Mouse (Mus musculus): Measurements from ENCODE around the gene Golt1a. TPM values are rescaled to one million over a fixed set of nuclear protein-coding genes. Genes with fewer than 3 reads are reported as not detected.

The Golt1a gene
- polyA plus RNA-seq, 1 experiment from 2014 or later, result not detected

- 19% methylated on average over 6 of the region's 6 CpGs for WGBS
- DNase-seq (ENCODE audit: low spot score) (peak; percentile 84), ATAC-seq (replicated peaks; ENCODE audit: insufficient number of reproducible peaks, low FRiP score, low TSS enrichment, low read depth) (0 out of 2 replicates have a peak, but pooled peaks have one; percentile 53)
- Histone ChIP-seq H3K9ac (replicated peaks; ENCODE audit: low read length) (no peak overlapping the region), H3K4me2 (ENCODE audit: low read depth, low read length) (no peak overlapping the region), H3K36me3 (replicated peaks; ENCODE audit: control insufficient read depth, insufficient read depth, low read depth, low read length) (no peaks in the 10 kb centered on the region), H3K4me3 (ENCODE audit: low read depth, low read length) (no peak overlapping the region), H3K27ac (replicated peaks; ENCODE audit: low read depth, low read length) (no peak overlapping the region), H3K27me3 (ENCODE audit: control insufficient read depth, insufficient read depth, low read length) (no peaks in the 10 kb centered on the region), H3K9me3 (replicated peaks; ENCODE audit: control insufficient read depth, low read length) (no peaks in the 10 kb centered on the region), H3K4me1 (ENCODE audit: control insufficient read depth, insufficient read depth, low read length) (0 out of 2 replicates have a peak, but pooled peaks cover 3% of the 10 kb centered on the region)
Measured at GRCm38 (mm10) chr1:133307318-133307717, 2.3 kb upstream of the Golt1a start.

GRCm38 (mm10) chr1:133311240-133311639, 1.6 kb downstream of the Golt1a start:
- WGBS, result 50% methylated on average over 4 of the region's 4 CpGs
- no peak overlapping the region for H3K27ac ChIP-seq (replicated peaks; ENCODE audit: low read depth, low read length)

DNA sequence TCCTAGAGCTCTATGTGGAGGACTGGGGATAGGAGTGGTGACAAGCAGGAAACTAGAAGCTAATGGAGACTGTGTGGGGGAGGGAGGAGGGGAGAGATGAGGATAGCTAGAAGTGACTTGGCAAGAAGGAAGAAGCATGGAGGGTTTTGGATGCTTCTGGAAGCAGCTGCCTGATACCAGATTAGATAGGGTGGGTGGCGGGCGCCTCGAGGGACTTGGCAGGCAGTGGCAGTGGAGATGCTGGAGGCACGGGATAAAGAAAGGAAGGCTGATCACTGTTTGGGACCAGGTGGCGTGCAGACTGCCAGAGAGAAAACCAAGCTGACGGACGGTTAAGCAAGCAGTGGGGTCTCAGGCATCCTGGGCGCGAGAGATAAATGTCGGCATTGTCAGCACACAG, 2.3 kb downstream of the Golt1a start:
- 16% methylated on average over 10 of the region's 10 CpGs for WGBS
- Histone ChIP-seq H3K36me3 (replicated peaks; ENCODE audit: control insufficient read depth, insufficient read depth, low read depth, low read length) (no peaks in the 10 kb centered on the region), H3K9ac (replicated peaks; ENCODE audit: low read length) (no peak overlapping the region), H3K4me1 (ENCODE audit: control insufficient read depth, insufficient read depth, low read length) (0 out of 2 replicates have a peak, but pooled peaks cover 3% of the 10 kb centered on the region), H3K9me3 (replicated peaks; ENCODE audit: control insufficient read depth, low read length) (no peaks in the 10 kb centered on the region), H3K27me3 (ENCODE audit: control insufficient read depth, insufficient read depth, low read length) (no peaks in the 10 kb centered on the region), H3K4me3 (ENCODE audit: low read depth, low read length) (no peak overlapping the region), H3K4me2 (ENCODE audit: low read depth, low read length) (no peak overlapping the region; the same call in 1 of the 2 replicates), H3K27ac (replicated peaks; ENCODE audit: low read depth, low read length) (no peak overlapping the region)
- ATAC-seq (replicated peaks; ENCODE audit: insufficient number of reproducible peaks, low FRiP score, low TSS enrichment, low read depth) (no peak), DNase-seq (ENCODE audit: low spot score) (no peak)

More at GRCm38 (mm10) chr1:133311240-133311639, 1.6 kb downstream of the Golt1a start:
- H3K9me3 ChIP-seq (replicated peaks; ENCODE audit: control insufficient read depth, low read length), result no peaks in the 10 kb centered on the region
- no peak overlapping the region for H3K9ac ChIP-seq (replicated peaks; ENCODE audit: low read length)
- H3K4me2 ChIP-seq (ENCODE audit: low read depth, low read length), result no peak overlapping the region
- no peak for ATAC-seq (replicated peaks; ENCODE audit: insufficient number of reproducible peaks, low FRiP score, low TSS enrichment, low read depth)
- H3K27me3 ChIP-seq (ENCODE audit: control insufficient read depth, insufficient read depth, low read length), result no peaks in the 10 kb centered on the region
- DNase-seq (ENCODE audit: low spot score), result no peak
- H3K4me3 ChIP-seq (ENCODE audit: low read depth, low read length), result no peak overlapping the region
- no peaks in the 10 kb centered on the region for H3K36me3 ChIP-seq (replicated peaks; ENCODE audit: control insufficient read depth, insufficient read depth, low read depth, low read length)
- 0 out of 2 replicates have a peak, but pooled peaks cover 3% of the 10 kb centered on the region for H3K4me1 ChIP-seq (ENCODE audit: control insufficient read depth, insufficient read depth, low read length)

- H3K36me3 ChIP-seq (replicated peaks; ENCODE audit: control insufficient read depth, insufficient read depth, low read depth, low read length), result no peaks in the 10 kb centered on the region
- H3K27ac ChIP-seq (replicated peaks; ENCODE audit: low read depth, low read length), result no peak overlapping the region
- WGBS, result 14% methylated on average over 8 of the region's 8 CpGs
- no peak overlapping the region for H3K4me3 ChIP-seq (ENCODE audit: low read depth, low read length)
- no peaks in the 10 kb centered on the region for H3K27me3 ChIP-seq (ENCODE audit: control insufficient read depth, insufficient read depth, low read length)
- no peak overlapping the region for H3K4me2 ChIP-seq (ENCODE audit: low read depth, low read length)
- peak; percentile 71 for DNase-seq (ENCODE audit: low spot score)
- no peaks in the 10 kb centered on the region for H3K9me3 ChIP-seq (replicated peaks; ENCODE audit: control insufficient read depth, low read length)
- 0 out of 2 replicates have a peak, but pooled peaks have one; percentile 39 for ATAC-seq (replicated peaks; ENCODE audit: insufficient number of reproducible peaks, low FRiP score, low TSS enrichment, low read depth)
- H3K9ac ChIP-seq (replicated peaks; ENCODE audit: low read length), result no peak overlapping the region
- 0 out of 2 replicates have a peak, but pooled peaks cover 3% of the 10 kb centered on the region for H3K4me1 ChIP-seq (ENCODE audit: control insufficient read depth, insufficient read depth, low read length)
Measured at GRCm38 (mm10) chr1:133314364-133314763, 4.8 kb downstream of the Golt1a start.

DNA sequence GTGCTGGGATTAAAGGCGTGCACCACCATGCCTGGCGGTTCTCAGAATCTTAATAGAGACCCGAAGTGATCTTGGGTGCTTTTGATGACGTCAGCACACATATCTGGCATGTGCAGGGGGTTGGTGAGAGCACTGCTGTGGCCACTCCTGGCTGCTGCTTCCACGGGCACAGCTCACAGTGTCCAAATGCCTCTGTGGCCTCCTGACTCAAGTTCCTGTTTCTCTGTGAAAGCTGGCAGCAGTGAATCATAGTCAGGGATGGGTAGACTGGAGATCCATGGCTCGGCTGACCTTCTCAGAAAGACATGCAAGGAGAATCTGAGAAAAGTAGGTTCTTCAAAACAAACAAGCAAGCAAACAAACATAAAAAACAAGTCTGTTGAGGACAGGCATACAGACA, 6.2 kb downstream of the Golt1a start:
- Histone ChIP-seq H3K4me3 (ENCODE audit: low read depth, low read length) (no peak overlapping the region), H3K4me2 (ENCODE audit: low read depth, low read length) (no peak overlapping the region), H3K36me3 (replicated peaks; ENCODE audit: control insufficient read depth, insufficient read depth, low read depth, low read length) (no peaks in the 10 kb centered on the region), H3K4me1 (ENCODE audit: control insufficient read depth, insufficient read depth, low read length) (0 out of 2 replicates have a peak, but pooled peaks cover 3% of the 10 kb centered on the region), H3K9me3 (replicated peaks; ENCODE audit: control insufficient read depth, low read length) (no peaks in the 10 kb centered on the region), H3K27me3 (ENCODE audit: control insufficient read depth, insufficient read depth, low read length) (no peaks in the 10 kb centered on the region), H3K9ac (replicated peaks; ENCODE audit: low read length) (no peak overlapping the region), H3K27ac (replicated peaks; ENCODE audit: low read depth, low read length) (no peak overlapping the region)
- WGBS, result 85% methylated on average over 6 of the region's 6 CpGs
- ATAC-seq (replicated peaks; ENCODE audit: insufficient number of reproducible peaks, low FRiP score, low TSS enrichment, low read depth) (no peak), DNase-seq (ENCODE audit: low spot score) (no peak)

GRCm38 (mm10) chr1:133316577-133316976, 7.0 kb downstream of the Golt1a start:
- no peak overlapping the region for H3K27ac ChIP-seq (replicated peaks; ENCODE audit: low read depth, low read length)
- no peaks in the 10 kb centered on the region for H3K9me3 ChIP-seq (replicated peaks; ENCODE audit: control insufficient read depth, low read length)
- 0 out of 2 replicates have a peak, but pooled peaks cover 3% of the 10 kb centered on the region for H3K4me1 ChIP-seq (ENCODE audit: control insufficient read depth, insufficient read depth, low read length)
- H3K4me2 ChIP-seq (ENCODE audit: low read depth, low read length), result no peak overlapping the region
- no peak overlapping the region for H3K4me3 ChIP-seq (ENCODE audit: low read depth, low read length)
- no peak for DNase-seq (ENCODE audit: low spot score)
- 83% methylated on average over 4 of the region's 4 CpGs for WGBS
- no peak overlapping the region for H3K9ac ChIP-seq (replicated peaks; ENCODE audit: low read length)
- no peaks in the 10 kb centered on the region for H3K27me3 ChIP-seq (ENCODE audit: control insufficient read depth, insufficient read depth, low read length)
- H3K36me3 ChIP-seq (replicated peaks; ENCODE audit: control insufficient read depth, insufficient read depth, low read depth, low read length), result no peaks in the 10 kb centered on the region
- ATAC-seq (replicated peaks; ENCODE audit: insufficient number of reproducible peaks, low FRiP score, low TSS enrichment, low read depth), result no peak

- Histone ChIP-seq H3K4me1 (ENCODE audit: control insufficient read depth, insufficient read depth, low read length) (no peaks in the 10 kb centered on the region), H3K9ac (replicated peaks; ENCODE audit: low read length) (no peak overlapping the region), H3K27me3 (ENCODE audit: control insufficient read depth, insufficient read depth, low read length) (no peaks in the 10 kb centered on the region), H3K36me3 (replicated peaks; ENCODE audit: control insufficient read depth, insufficient read depth, low read depth, low read length) (no peaks in the 10 kb centered on the region), H3K9me3 (replicated peaks; ENCODE audit: control insufficient read depth, low read length) (no peaks in the 10 kb centered on the region), H3K4me3 (ENCODE audit: low read depth, low read length) (no peak overlapping the region), H3K4me2 (ENCODE audit: low read depth, low read length) (no peak overlapping the region), H3K27ac (replicated peaks; ENCODE audit: low read depth, low read length) (no peak overlapping the region)
- 88% methylated on average over 1 of the region's 1 CpGs for WGBS
- no peak for ATAC-seq (replicated peaks; ENCODE audit: insufficient number of reproducible peaks, low FRiP score, low TSS enrichment, low read depth)
- no peak for DNase-seq (ENCODE audit: low spot score)
Measured at GRCm38 (mm10) chr1:133317149-133317548, 7.5 kb downstream of the Golt1a start.

DNA sequence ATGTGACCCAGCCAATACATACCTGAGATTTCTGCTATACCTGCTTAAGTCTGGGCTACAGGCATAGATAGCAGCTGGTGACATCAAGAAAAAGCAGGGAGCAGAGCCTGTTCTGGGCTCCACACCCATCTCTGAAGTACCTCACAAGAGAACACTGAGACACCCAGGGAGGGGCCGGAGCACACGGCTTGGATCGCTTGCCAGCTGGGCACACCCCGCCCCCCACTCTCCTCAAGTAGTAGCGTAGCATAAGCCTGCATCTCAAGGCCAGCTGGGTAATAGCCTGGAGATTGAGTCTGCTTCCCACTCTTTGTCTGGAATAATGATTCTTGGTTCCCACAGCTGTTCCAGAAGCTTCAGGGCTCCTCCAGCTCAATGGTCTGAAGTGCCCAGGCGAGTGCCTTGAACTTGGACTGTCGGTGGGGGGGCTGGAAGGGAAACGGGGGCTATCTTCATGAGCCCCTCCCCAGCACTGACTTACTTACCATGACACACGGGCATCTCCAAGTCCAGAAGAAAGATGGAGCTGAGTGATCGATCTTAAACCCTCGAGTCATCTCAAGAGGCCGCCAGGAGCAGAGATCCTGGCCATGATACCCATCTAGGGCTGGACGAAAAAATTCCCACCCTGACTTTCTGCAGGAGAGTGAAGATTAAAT, 11.8 kb downstream of the Golt1a start, which contains the start of gene Kiss1:
TSS of gene Kiss1 (plus strand) at position 609 of the 659 bp plus-strand sequence.
- no peak for ATAC-seq (replicated peaks; ENCODE audit: insufficient number of reproducible peaks, low FRiP score, low TSS enrichment, low read depth)
- WGBS, result 84% methylated on average over 13 of the region's 13 CpGs

More for the DNA sequence above, 11.8 kb downstream of the Golt1a start, which contains the start of gene Kiss1:
- Histone ChIP-seq H3K27me3 (ENCODE audit: control insufficient read depth, insufficient read depth, low read length) (no peaks in the 10 kb centered on the region), H3K9me3 (replicated peaks; ENCODE audit: control insufficient read depth, low read length) (no peaks in the 10 kb centered on the region), H3K36me3 (replicated peaks; ENCODE audit: control insufficient read depth, insufficient read depth, low read depth, low read length) (no peaks in the 10 kb centered on the region), H3K4me3 (ENCODE audit: low read depth, low read length) (no peak within 1 kb of the TSS), H3K27ac (replicated peaks; ENCODE audit: low read depth, low read length) (no peak within 1 kb of the TSS), H3K4me2 (ENCODE audit: low read depth, low read length) (no peak within 1 kb of the TSS), H3K4me1 (ENCODE audit: control insufficient read depth, insufficient read depth, low read length) (no peaks in the 10 kb centered on the region), H3K9ac (replicated peaks; ENCODE audit: low read length) (no peak within 1 kb of the TSS)
- DNase-seq (ENCODE audit: low spot score), result no peak
